Mouse (Mus musculus) lung, postnatal 0 days (tissue): ENCODE data around the gene Dmrtc1b.

Experiments
- CTCF ChIP-seq: IDR thresholded peaks from 2 replicates; pipeline ENCODE4 v1.5.1; 2016; ENCODE audit warnings: antibody characterized with exemption, mild to moderate bottlenecking
- EP300 ChIP-seq: IDR thresholded peaks from 2 replicates; pipeline ENCODE4 v1.6.1; 2016; ENCODE audit warnings: antibody characterized with exemption, mild to moderate bottlenecking, control low read depth

GRCm38 (mm10) chrX:102666641-102667040 is 41.0 kb upstream of the Dmrtc1b start:
- no peak for TF ChIP-seq CTCF
- TF ChIP-seq EP300: no peak
